In genomic region chr3:32510375-32511190, GRCm38 (mm10) we compare ENCODE assay signal across 8 mouse cellular contexts. TPM values are rescaled to one million over a fixed set of nuclear protein-coding genes. Genes with fewer than 3 reads are reported as not detected.
DNase-seq lines count a peak whose midpoint lies in the region; ATAC-seq and TF ChIP-seq lines count a peak whose summit lies in the region.

No protein-coding gene starts in this region.

- peak overlapping the region; percentile 93 for H3K9ac ChIP-seq in heart, embryonic 11.5 days (ENCODE audit: low read depth, low read length)
- H3K9ac ChIP-seq in kidney, embryonic 16.5 days (replicated peaks; ENCODE audit: low read length): peak overlapping the region; percentile 96
- peak overlapping the region; percentile 83 for H3K9ac ChIP-seq in liver, adult 2 months (ENCODE audit: low read depth, low read length)

- peak; percentile 96 for ATAC-seq in heart, embryonic 11.5 days (replicated peaks; ENCODE audit: insufficient number of reproducible peaks, low FRiP score, low TSS enrichment)
- ATAC-seq in kidney, embryonic 16.5 days (ENCODE audit: low FRiP score, low TSS enrichment): peak; percentile 95

- H3ac ChIP-seq in myocyte (ENCODE audit: control insufficient read depth, insufficient read length): peak overlapping the region; percentile 37

- peak overlapping the region; percentile 84 for H3K4me2 ChIP-seq in heart, embryonic 11.5 days
- H3K4me2 ChIP-seq in kidney, embryonic 16.5 days (replicated peaks; ENCODE audit: low read depth, low read length): peak overlapping the region; percentile 71
- H3K4me2 ChIP-seq in myocyte (ENCODE audit: low read depth): peak overlapping the region; percentile 81

- no peak; the same call in 1 of the 2 replicates for TF ChIP-seq POLR2A in bone marrow macrophage, adult 2 months (IDR thresholded peaks at IDR 0.05; ENCODE audit: borderline replicate concordance, low read depth, low read length)
- TF ChIP-seq POLR2A in embryonic fibroblast, embryonic 13.5 days (IDR thresholded peaks at IDR 0.05; ENCODE audit: low read depth, low read length): peak; percentile 71
- peak; percentile 77; the same call in 1 of the 2 replicates for TF ChIP-seq POLR2A in liver, adult 2 months (IDR thresholded peaks at IDR 0.05; ENCODE audit: extremely low read depth, insufficient read depth, low read length)
- TF ChIP-seq POLR2A in myocyte (IDR thresholded peaks at IDR 0.05; ENCODE audit: insufficient read length, low read depth): peak; percentile 76

- no peaks in the 10 kb centered on the region for H3K36me3 ChIP-seq in heart, embryonic 11.5 days (ENCODE audit: control insufficient read depth, insufficient read depth, low read length)
- H3K36me3 ChIP-seq in kidney, embryonic 16.5 days (ENCODE audit: insufficient read depth, low read length): peaks cover 5% of the 10 kb centered on the region
- H3K36me3 ChIP-seq in liver, adult 2 months (ENCODE audit: control insufficient read depth, insufficient read depth, low read length): peaks cover 9% of the 10 kb centered on the region; the same call in 1 of the 2 replicates
- H3K36me3 ChIP-seq in myocyte (ENCODE audit: control insufficient read depth, insufficient read depth): peaks cover 19% of the 10 kb centered on the region
- peaks cover 5% of the 10 kb centered on the region; the same call in 1 of the 2 replicates for H3K36me3 ChIP-seq in splenic B cell, adult 2 months (ENCODE audit: control insufficient read depth, insufficient read depth, low read length, poor library complexity, severe bottlenecking)

- WGBS in heart, embryonic 11.5 days (ENCODE audit: insufficient replicate concordance): under 1% methylated on average over 66 of the region's 69 CpGs
- under 1% methylated on average over 57 of the region's 69 CpGs for WGBS in kidney, embryonic 16.5 days
- under 1% methylated on average over 66 of the region's 69 CpGs for WGBS in liver, adult 2 months

- H3K9me3 ChIP-seq in heart, embryonic 11.5 days (replicated peaks; ENCODE audit: control insufficient read depth, low read length): no peaks in the 10 kb centered on the region
- H3K9me3 ChIP-seq in kidney, embryonic 16.5 days (ENCODE audit: low read length): no peaks in the 10 kb centered on the region

- H3K4me3 ChIP-seq in bone marrow macrophage, adult 2 months (ENCODE audit: insufficient read depth, low read length): peak overlapping the region; percentile 85
- H3K4me3 ChIP-seq in embryonic fibroblast, embryonic 13.5 days (ENCODE audit: insufficient read depth, low read length): peak overlapping the region; percentile 82
- H3K4me3 ChIP-seq in heart, embryonic 11.5 days (ENCODE audit: low read depth, low read length): peak overlapping the region; percentile 88
- peak overlapping the region; percentile 76 for H3K4me3 ChIP-seq in kidney, embryonic 16.5 days (ENCODE audit: low read length)
- H3K4me3 ChIP-seq in liver, adult 2 months (ENCODE audit: insufficient read depth, low read depth, low read length): peak overlapping the region; percentile 67
- H3K4me3 ChIP-seq in myocyte: peak overlapping the region; percentile 71

- H3K4me1 ChIP-seq in bone marrow macrophage, adult 2 months (ENCODE audit: control insufficient read depth, insufficient read depth, low read length): peaks cover 16% of the 10 kb centered on the region
- H3K4me1 ChIP-seq in embryonic fibroblast, embryonic 13.5 days (ENCODE audit: control insufficient read depth, insufficient read depth, low read length): peaks cover 6% of the 10 kb centered on the region; the same call in 1 of the 2 replicates
- H3K4me1 ChIP-seq in heart, embryonic 11.5 days (ENCODE audit: control insufficient read depth, insufficient read depth, low read length): peaks cover 6% of the 10 kb centered on the region; the same call in 1 of the 2 replicates
- H3K4me1 ChIP-seq in kidney, embryonic 16.5 days (ENCODE audit: insufficient read depth, low read length): peaks cover 24% of the 10 kb centered on the region
- peaks cover 2% of the 10 kb centered on the region; the same call in 1 of the 2 replicates for H3K4me1 ChIP-seq in liver, adult 2 months (ENCODE audit: control insufficient read depth, insufficient read depth, low read length)

- peak; percentile 44; the same call in 1 of the 2 replicates for TF ChIP-seq CTCF in bone marrow macrophage, adult 2 months (IDR thresholded peaks at IDR 0.05; ENCODE audit: low read depth, low read length)
- TF ChIP-seq CTCF in embryonic fibroblast, embryonic 13.5 days (IDR thresholded peaks at IDR 0.05; ENCODE audit: borderline replicate concordance, insufficient read depth, low read length): peak; percentile 78; the same call in 1 of the 2 replicates
- TF ChIP-seq CTCF in liver, adult 2 months (IDR thresholded peaks at IDR 0.05; ENCODE audit: low read depth, low read length): peak; percentile 95

- peak overlapping the region; percentile 64 for H3K27ac ChIP-seq in bone marrow macrophage, adult 2 months (ENCODE audit: insufficient read depth, low read depth, low read length)
- H3K27ac ChIP-seq in embryonic fibroblast, embryonic 13.5 days (ENCODE audit: insufficient read depth, low read length): peak overlapping the region; percentile 35
- H3K27ac ChIP-seq in heart, embryonic 11.5 days (ENCODE audit: low read depth, low read length): peak overlapping the region; percentile 68
- peak overlapping the region; percentile 80 for H3K27ac ChIP-seq in kidney, embryonic 16.5 days (ENCODE audit: low read length)
- peak overlapping the region; percentile 81 for H3K27ac ChIP-seq in liver, adult 2 months (replicated peaks; ENCODE audit: insufficient read depth, low read depth, low read length)

- DNase-seq in A20 (ENCODE audit: low read depth, low spot score): peak; percentile 99
- peak; percentile 78 for DNase-seq in liver, adult 2 months (ENCODE audit: extremely low read depth, low read depth, low spot score)
- DNase-seq in splenic B cell, adult 2 months (ENCODE audit: low read depth, low spot score): peak; percentile 98

- peaks cover 3% of the 10 kb centered on the region; the same call in 1 of the 2 replicates for H3K79me2 ChIP-seq in liver, adult 2 months (ENCODE audit: control insufficient read depth, insufficient read depth, low read length)
- H3K79me2 ChIP-seq in myocyte (ENCODE audit: control insufficient read depth, insufficient read depth): peaks cover 38% of the 10 kb centered on the region

- no peaks in the 10 kb centered on the region for H3K27me3 ChIP-seq in heart, embryonic 11.5 days (ENCODE audit: control insufficient read depth, insufficient read depth, low read length)
- no peaks in the 10 kb centered on the region for H3K27me3 ChIP-seq in kidney, embryonic 16.5 days (ENCODE audit: insufficient read depth, low read length)
- no peaks in the 10 kb centered on the region for H3K27me3 ChIP-seq in liver, adult 2 months (ENCODE audit: control insufficient read depth, insufficient read depth, low read length)
- no peaks in the 10 kb centered on the region for H3K27me3 ChIP-seq in myocyte (ENCODE audit: control insufficient read depth, insufficient read depth, insufficient read length)
- no peaks in the 10 kb centered on the region for H3K27me3 ChIP-seq in splenic B cell, adult 2 months (ENCODE audit: control insufficient read depth, insufficient read depth, low read length, poor library complexity, severe bottlenecking)

TF ChIP-seq in myocyte, 11 proteins besides CTCF, POLR2A, EP300 and RAD21:
- TF ChIP-seq POLR2AphosphoS2 (IDR thresholded peaks at IDR 0.05; ENCODE audit: insufficient read length, low read depth) (peak; percentile 75), MYOG (IDR thresholded peaks at IDR 0.05; ENCODE audit: control insufficient read depth in 1 of 3, insufficient read depth in 1 of 3, insufficient read length in 2 of 3, low read depth in 2 of 3) (peak in 1 of 3 experiments; percentile 16), MAX (IDR thresholded peaks at IDR 0.05; ENCODE audit: low read depth) (no peak), TCF12 (IDR thresholded peaks at IDR 0.05; ENCODE audit: insufficient read depth, poor library complexity, severe bottlenecking) (no peak), MYOD1 (IDR thresholded peaks at IDR 0.05; ENCODE audit: control insufficient read depth in 1 of 3, insufficient read length in 2 of 3, low read depth in 2 of 3) (peak in 1 of 3 experiments; percentile 55), USF1 (IDR thresholded peaks at IDR 0.05; ENCODE audit: low read depth) (peak; percentile 21)

RNA-seq across cellular contexts. Expression of gene Zfp639, which starts 0.5 kb away (rescaled TPM):
- 30.6 and 33.8 TPM in 2 replicates for polyA plus RNA-seq in bone marrow macrophage, adult 2 months (2012; ENCODE audit: insufficient read depth, insufficient read length, missing spikeins)
- 60.1 and 62.1 TPM in 2 replicates for polyA plus RNA-seq in embryonic fibroblast, embryonic 13.5 days (2011; ENCODE audit: insufficient read length, low read depth, missing spikeins)
- 33.1 and 37.4 TPM in 2 replicates for polyA plus RNA-seq in heart, embryonic 11.5 days (2014; fragmentation: Nextera tagmentation; extraction: Ambion mirVana)
- polyA plus RNA-seq in kidney, embryonic 16.5 days (2015; fragmentation: Nextera tagmentation; extraction: Ambion mirVana): 38.6 and 42.2 TPM in 2 replicates
- total RNA-seq in liver, adult 2 months (2014; rRNA removed): 23.6 and 24.2 TPM in 2 replicates
- 7.6 and 10.8 TPM in 2 replicates for polyA plus RNA-seq in liver, adult 2 months (2012; rRNA removed)
- polyA plus RNA-seq in myocyte (2012; fragmentation: generic; extraction: Trizol): 25.3 TPM

RNA-seq across cellular contexts. Expression of gene Kcnmb3, which starts 18.6 kb away (rescaled TPM):
- polyA plus RNA-seq in bone marrow macrophage, adult 2 months (2012; ENCODE audit: insufficient read depth, insufficient read length, missing spikeins): not detected in 2 replicates
- not detected in 2 replicates for polyA plus RNA-seq in embryonic fibroblast, embryonic 13.5 days (2011; ENCODE audit: insufficient read length, low read depth, missing spikeins)
- 0.09 TPM in 1 of 2 replicates, not detected in the other for polyA plus RNA-seq in heart, embryonic 11.5 days (2014; fragmentation: Nextera tagmentation; extraction: Ambion mirVana)
- 0.23 and 0.26 TPM in 2 replicates for polyA plus RNA-seq in kidney, embryonic 16.5 days (2015; fragmentation: Nextera tagmentation; extraction: Ambion mirVana)
- not detected in 2 replicates for total RNA-seq in liver, adult 2 months (2014; rRNA removed)
- not detected in 2 replicates for polyA plus RNA-seq in liver, adult 2 months (2012; rRNA removed)
- polyA plus RNA-seq in myocyte (2012; fragmentation: generic; extraction: Trizol): not detected

RNA-seq across cellular contexts. Expression of gene Mfn1, which starts 18.7 kb away (rescaled TPM):
- polyA plus RNA-seq in bone marrow macrophage, adult 2 months (2012; ENCODE audit: insufficient read depth, insufficient read length, missing spikeins): 29.1 and 30.9 TPM in 2 replicates
- 52.0 and 55.1 TPM in 2 replicates for polyA plus RNA-seq in embryonic fibroblast, embryonic 13.5 days (2011; ENCODE audit: insufficient read length, low read depth, missing spikeins)
- 56.4 and 76.0 TPM in 2 replicates for polyA plus RNA-seq in heart, embryonic 11.5 days (2014; fragmentation: Nextera tagmentation; extraction: Ambion mirVana)
- polyA plus RNA-seq in kidney, embryonic 16.5 days (2015; fragmentation: Nextera tagmentation; extraction: Ambion mirVana): 35.2 and 37.6 TPM in 2 replicates
- 39.7 and 45.0 TPM in 2 replicates for total RNA-seq in liver, adult 2 months (2014; rRNA removed)
- polyA plus RNA-seq in liver, adult 2 months (2012; rRNA removed): 10.1 and 11.6 TPM in 2 replicates
- 17.0 TPM for polyA plus RNA-seq in myocyte (2012; fragmentation: generic; extraction: Trizol)

Comparison
In these comparisons a context has a peak if more than half of its experiments do, and no peak if none do; other contexts are left out.
1. Peak in every context shown above with its lines: DNase-seq, ATAC-seq, H3K4me3 ChIP-seq and H3K27ac ChIP-seq.
2. CTCF ChIP-seq: peak in every context shown above with its lines; median percentile 95 in liver, adult 2 months; 78 in embryonic fibroblast, embryonic 13.5 days; 44 in bone marrow macrophage, adult 2 months.